Mouse (Mus musculus) bone marrow, adult 2 months (tissue): ENCODE measurements around the gene Banf1.

ENCODE experiments used
- CTCF ChIP-seq: fragments of 200-500 bp; IDR thresholded peaks from 2 replicates; pipeline ENCODE4 v1.5.1; 2011; ENCODE audit warnings: low read length, control low read depth; ENCODE audit not compliant: control insufficient read depth, insufficient read depth
- POLR2A ChIP-seq: fragments of 200-500 bp; IDR thresholded peaks from 2 replicates; pipeline ENCODE4 v1.6.1; 2011; ENCODE audit warnings: low read depth, mild to moderate bottlenecking, control low read depth, low read length, borderline replicate concordance; ENCODE audit not compliant: control insufficient read depth

DNA sequence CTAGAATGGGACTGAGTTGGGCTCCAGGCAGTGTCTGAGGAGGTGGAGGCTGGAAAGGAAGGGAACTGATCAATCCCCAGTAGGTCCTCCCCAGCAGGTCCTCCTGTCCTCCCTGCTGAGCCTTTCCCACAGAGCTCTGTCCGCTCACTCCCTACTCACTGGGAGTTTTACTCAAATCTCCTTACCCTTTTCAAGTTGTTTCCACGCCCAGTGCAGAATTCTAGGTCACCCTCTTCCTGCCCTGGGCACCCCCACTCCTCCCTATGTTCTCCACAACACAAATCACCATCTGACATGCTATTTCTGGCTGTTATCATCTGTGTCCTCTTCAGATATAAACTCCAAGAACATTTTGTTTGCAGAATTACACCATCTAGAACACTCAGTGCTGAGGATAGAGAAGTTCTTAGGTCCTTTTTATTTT is 47.6 kb upstream of the Banf1 start:
- no peak for TF ChIP-seq CTCF
- no peak for TF ChIP-seq POLR2A
